10 mouse cellular contexts compared by ENCODE assay signal in the genomic region with DNA sequence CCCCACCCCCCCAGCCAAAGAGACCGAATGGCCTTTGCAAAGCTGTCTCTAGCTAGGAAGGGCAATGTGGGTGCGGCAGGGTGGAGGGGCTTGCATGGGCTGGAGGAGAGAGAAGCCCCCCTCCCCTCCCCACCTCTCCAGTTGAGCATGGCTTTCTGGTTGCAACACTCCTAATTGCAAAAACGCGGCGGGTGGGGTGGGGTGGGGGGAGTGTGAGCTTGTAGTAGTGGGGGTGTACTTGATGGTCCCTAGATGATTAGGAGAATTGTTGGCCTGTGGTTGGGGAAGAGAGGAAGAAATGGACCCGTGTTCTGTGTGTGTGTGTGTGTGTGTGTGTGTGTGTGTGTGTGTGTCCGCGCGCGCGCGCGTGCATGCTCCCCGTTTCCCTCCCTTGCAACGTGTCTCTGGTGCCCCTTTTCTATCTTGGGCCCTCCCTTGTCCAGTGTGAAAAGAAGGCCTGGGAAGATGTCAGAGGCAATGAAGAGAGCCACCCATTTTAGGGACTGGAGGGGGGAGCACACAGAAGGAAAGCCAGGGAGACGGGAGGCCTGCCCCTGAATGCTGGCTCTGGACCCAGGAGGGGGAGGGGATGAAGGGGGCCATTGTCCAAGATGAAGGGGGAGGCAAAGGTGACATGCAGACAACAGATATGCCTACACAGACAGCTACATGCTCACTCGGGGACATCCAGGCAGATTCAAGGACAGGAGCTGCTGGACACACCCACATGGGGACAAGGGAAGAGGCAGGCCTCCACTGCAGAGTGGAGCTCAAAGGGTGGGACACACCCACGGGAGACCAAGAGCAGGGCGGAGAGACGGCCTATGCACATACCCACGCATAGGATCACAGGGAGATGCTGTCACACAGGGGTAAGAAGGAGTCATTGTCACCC. TPM values are rescaled to one million over a fixed set of nuclear protein-coding genes. Genes with fewer than 3 reads are reported as not detected.
A peak's percentile ranks its signal among the peaks of the same experiment; 100 is the strongest.
DNase-seq lines count a peak whose midpoint lies in the region; ATAC-seq and TF ChIP-seq lines count a peak whose summit lies in the region.
"Had no signal": no experiment of that assay in that cellular context is flagged by ENCODE, and none has a peak within 500 bp of the region (broad histone marks: within the 10 kb centered on the region; RNA-seq: fewer than 3 reads in every experiment).

No protein-coding gene starts in this region.

- no peak overlapping the region for H3K27ac ChIP-seq in CH12.LX (ENCODE audit: insufficient read depth, low read depth)
- peak overlapping the region; percentile 99 for H3K27ac ChIP-seq in cortical plate, adult 2 months (ENCODE audit: insufficient read depth, low read length)
- peak overlapping the region; percentile 92 for H3K27ac ChIP-seq in heart, embryonic 12.5 days (ENCODE audit: poor library complexity, severe bottlenecking)
- H3K27ac ChIP-seq in midbrain, embryonic 11.5 days (ENCODE audit: low read depth, low read length) = peak overlapping the region; percentile 93

- ATAC-seq in heart, embryonic 12.5 days (ENCODE audit: insufficient number of reproducible peaks, low FRiP score) = peak; percentile 7
- peak; percentile 5; the same call in 1 of the 2 replicates for ATAC-seq in midbrain, embryonic 11.5 days (ENCODE audit: low FRiP score)

- H3K79me2 ChIP-seq in CH12.LX (replicated peaks; ENCODE audit: control insufficient read depth, extremely low read depth, insufficient read depth, poor library complexity, severe bottlenecking) = no peaks in the 10 kb centered on the region

- no peaks in the 10 kb centered on the region for H3K9me3 ChIP-seq in CH12.LX (replicated peaks; ENCODE audit: low read length)
- H3K9me3 ChIP-seq in heart, embryonic 12.5 days (replicated peaks) = no peaks in the 10 kb centered on the region
- H3K9me3 ChIP-seq in midbrain, embryonic 11.5 days (ENCODE audit: control insufficient read depth, low read length) = no peaks in the 10 kb centered on the region

- no peak for TF ChIP-seq CTCF in CH12.LX (conservative IDR thresholded peaks at IDR 0.05 in 1 of 2, IDR thresholded peaks at IDR 0.05 in 1 of 2; ENCODE audit: low read depth in 2 of 2, low read length in 2 of 2)
- no peak for TF ChIP-seq CTCF in cortical plate, adult 2 months (IDR thresholded peaks at IDR 0.05; ENCODE audit: extremely low read depth, insufficient read depth, low read length)

- TF ChIP-seq EP300 in CH12.LX (IDR thresholded peaks at IDR 0.05; ENCODE audit: low read length) = no peak

- 3% methylated on average over 21 of the region's 21 CpGs for WGBS in heart, embryonic 12.5 days
- WGBS in midbrain, embryonic 11.5 days = 2% methylated on average over 21 of the region's 21 CpGs

- peaks cover 75% of the 10 kb centered on the region for H3K27me3 ChIP-seq in CH12.LX (replicated peaks)
- no peaks in the 10 kb centered on the region for H3K27me3 ChIP-seq in heart, embryonic 12.5 days (replicated peaks)
- no peaks in the 10 kb centered on the region for H3K27me3 ChIP-seq in midbrain, embryonic 11.5 days (ENCODE audit: control insufficient read depth, insufficient read depth, low read length)
- H3K27me3 ChIP-seq: Patski had no signal

- peak overlapping the region; percentile 88; the same call in 1 of the 2 replicates for H3K9ac ChIP-seq in CH12.LX (ENCODE audit: insufficient read depth, low read depth)
- peak overlapping the region; percentile 96 for H3K9ac ChIP-seq in heart, embryonic 12.5 days
- peak overlapping the region; percentile 90 for H3K9ac ChIP-seq in midbrain, embryonic 11.5 days (ENCODE audit: low read length)

- H3K4me1 ChIP-seq in CH12.LX (ENCODE audit: control insufficient read depth in 1 of 2, insufficient read depth in 2 of 2) = peaks cover 21 to 27% of the 10 kb centered on the region in 2 experiments
- H3K4me1 ChIP-seq in cortical plate, adult 2 months (ENCODE audit: control insufficient read depth, insufficient read depth, low read length) = peaks cover 9% of the 10 kb centered on the region
- peaks cover 75% of the 10 kb centered on the region for H3K4me1 ChIP-seq in heart, embryonic 12.5 days (replicated peaks)
- peaks cover 61% of the 10 kb centered on the region for H3K4me1 ChIP-seq in midbrain, embryonic 11.5 days (ENCODE audit: control insufficient read depth, insufficient read depth, low read length)

- H3K36me3 ChIP-seq in CH12.LX (replicated peaks in 1 of 2; ENCODE audit: control insufficient read depth in 1 of 2, insufficient read depth in 1 of 2, low read length in 1 of 2) = no peaks in the 10 kb centered on the region
- H3K36me3 ChIP-seq in heart, embryonic 12.5 days = no peaks in the 10 kb centered on the region
- H3K36me3 ChIP-seq in midbrain, embryonic 11.5 days (ENCODE audit: control insufficient read depth, insufficient read depth, low read length) = no peaks in the 10 kb centered on the region

- peak overlapping the region; percentile 67 for H3K4me2 ChIP-seq in CH12.LX (ENCODE audit: insufficient read depth, low read depth, poor library complexity, severe bottlenecking)
- H3K4me2 ChIP-seq in heart, embryonic 12.5 days = peak overlapping the region; percentile 80
- H3K4me2 ChIP-seq in midbrain, embryonic 11.5 days = peak overlapping the region; percentile 53

- no peak for TF ChIP-seq RAD21 in CH12.LX (IDR thresholded peaks at IDR 0.05; ENCODE audit: low read depth, low read length)

- peak; percentile 19 for DNase-seq in embryo, embryonic 10 days (ENCODE audit: low spot score)
- no peak for DNase-seq in embryo, embryonic 9.5 days (ENCODE audit: extremely low spot score)
- DNase-seq in CH12.LX (ENCODE audit: extremely low read depth) = no peak
- DNase-seq in kidney, postnatal 14 days = peak; percentile 49
- DNase-seq in midbrain, embryonic 11.5 days (ENCODE audit: low spot score, missing footprints) = peak; percentile 90
- DNase-seq in MN1 (ENCODE audit: low spot score) = no peak

- peak overlapping the region; percentile 62 to 81 (median 66) for H3K4me3 ChIP-seq in CH12.LX (replicated peaks in 1 of 3; ENCODE audit: low read depth in 2 of 3, low read length in 2 of 3, poor library complexity in 1 of 3)
- peak overlapping the region; percentile 55 for H3K4me3 ChIP-seq in cortical plate, adult 2 months (ENCODE audit: insufficient read depth, low read length)
- peak overlapping the region; percentile 87 for H3K4me3 ChIP-seq in heart, embryonic 12.5 days
- H3K4me3 ChIP-seq in midbrain, embryonic 11.5 days (ENCODE audit: low read depth, low read length) = peak overlapping the region; percentile 73

- TF ChIP-seq POLR2A in CH12.LX (IDR thresholded peaks at IDR 0.05; ENCODE audit: low read depth, low read length) = no peak
- TF ChIP-seq POLR2A in cortical plate, adult 2 months (IDR thresholded peaks at IDR 0.05; ENCODE audit: extremely low read depth, insufficient read depth, low read length) = 0 out of 2 replicates have a peak, but pooled peaks have one; percentile 27

- in situ Hi-C loops in CH12.LX (cut with MboI; ENCODE audit: low pct_ligation_motif_present, low pct_unique_long_range_greater_than_20kb, low sequenced_read_pairs) = no loop called here

- dilution Hi-C loops in CH12.LX (cut with MboI; ENCODE audit: extremely low pct_ligation_motif_present, extremely low pct_unique_long_range_greater_than_20kb, low sequenced_read_pairs) = no loop called here

TF ChIP-seq in CH12.LX, 34 proteins besides CTCF, POLR2A, EP300 and RAD21:
- TF ChIP-seq JUN (IDR thresholded peaks at IDR 0.05; ENCODE audit: insufficient read depth, low read depth, low read length) (no peak), MEF2A (IDR thresholded peaks at IDR 0.05; ENCODE audit: borderline replicate concordance, low read depth, low read length) (no peak), SIN3A (IDR thresholded peaks at IDR 0.05; ENCODE audit: low read length) (no peak), MAX (IDR thresholded peaks at IDR 0.05; ENCODE audit: low read length) (no peak), KAT2A (IDR thresholded peaks at IDR 0.05; ENCODE audit: insufficient replicate concordance, low read length) (no peak), NRF1 (IDR thresholded peaks at IDR 0.05; ENCODE audit: low read depth, low read length) (peak; percentile 41; the same call in 1 of the 2 replicates)

RNA-seq across cellular contexts. Expression of gene Thra, which starts 2.2 kb away (rescaled TPM):
- total RNA-seq in CH12.LX (2012; rRNA removed) (2.5 and 3.9 TPM in 2 replicates), CH12.LX (2014; rRNA removed) (0.81 and 1.1 TPM in 2 replicates)
- polyA plus RNA-seq in CH12.LX (2012; ENCODE audit: insufficient read length, low read depth) = 3.8 and 4.3 TPM in 2 replicates
- polyA plus RNA-seq in cortical plate, adult 2 months (2012; rRNA removed) = 721 and 771 TPM in 2 replicates
- 27.0 and 29.8 TPM in 2 replicates for polyA plus RNA-seq in heart, embryonic 12.5 days (2016; fragmentation: Nextera tagmentation; extraction: Ambion mirVana)
- polyA plus RNA-seq in midbrain, embryonic 11.5 days (2014; fragmentation: Nextera tagmentation; extraction: Ambion mirVana) = 21.9 and 23.7 TPM in 2 replicates

RNA-seq across cellular contexts. Expression of gene Med24, which starts 13.4 kb away (rescaled TPM):
- 47.7 and 48.6 TPM in 2 replicates for total RNA-seq in CH12.LX (2012; rRNA removed)
- 26.5 and 30.9 TPM in 2 replicates for total RNA-seq in CH12.LX (2014; rRNA removed)
- 64.2 and 78.8 TPM in 2 replicates for polyA plus RNA-seq in CH12.LX (2012; ENCODE audit: insufficient read length, low read depth)
- polyA plus RNA-seq in cortical plate, adult 2 months (2012; rRNA removed) = 127 and 144 TPM in 2 replicates
- polyA plus RNA-seq in heart, embryonic 12.5 days (2016; fragmentation: Nextera tagmentation; extraction: Ambion mirVana) = 45.9 and 48.1 TPM in 2 replicates
- polyA plus RNA-seq in midbrain, embryonic 11.5 days (2014; fragmentation: Nextera tagmentation; extraction: Ambion mirVana) = 66.1 and 67.1 TPM in 2 replicates

RNA-seq across cellular contexts. Expression of gene Nr1d1, which starts 32.5 kb away (rescaled TPM):
- total RNA-seq in CH12.LX (2012; rRNA removed) = 0.21 and 0.25 TPM in 2 replicates
- total RNA-seq in CH12.LX (2014; rRNA removed) = 0.17 and 0.39 TPM in 2 replicates
- polyA plus RNA-seq in CH12.LX (2012; ENCODE audit: insufficient read length, low read depth) = 0.95 and 1.4 TPM in 2 replicates
- polyA plus RNA-seq in cortical plate, adult 2 months (2012; rRNA removed) = 153 and 156 TPM in 2 replicates
- polyA plus RNA-seq in heart, embryonic 12.5 days (2016; fragmentation: Nextera tagmentation; extraction: Ambion mirVana) = 6.4 TPM in 2 replicates
- 0.93 and 1.2 TPM in 2 replicates for polyA plus RNA-seq in midbrain, embryonic 11.5 days (2014; fragmentation: Nextera tagmentation; extraction: Ambion mirVana)

RNA-seq across cellular contexts. Expression of gene Csf3, which starts 41.6 kb away (rescaled TPM):
- not detected in 2 replicates for total RNA-seq in CH12.LX (2012; rRNA removed)
- not detected in 2 replicates for total RNA-seq in CH12.LX (2014; rRNA removed)
- 0.21 and 0.29 TPM in 2 replicates for polyA plus RNA-seq in CH12.LX (2012; ENCODE audit: insufficient read length, low read depth)
- polyA plus RNA-seq in cortical plate, adult 2 months (2012; rRNA removed) = 0.08 TPM in 1 of 2 replicates, not detected in the other
- polyA plus RNA-seq in heart, embryonic 12.5 days (2016; fragmentation: Nextera tagmentation; extraction: Ambion mirVana) = not detected in 2 replicates
- polyA plus RNA-seq in midbrain, embryonic 11.5 days (2014; fragmentation: Nextera tagmentation; extraction: Ambion mirVana) = not detected in 2 replicates
- polyA plus RNA-seq: large intestine, adult 2 months had no signal

RNA-seq across cellular contexts. Expression of gene Msl1, which starts 52.7 kb away (rescaled TPM):
- total RNA-seq in CH12.LX (2012; rRNA removed) = 27.3 and 30.7 TPM in 2 replicates
- 25.9 and 26.4 TPM in 2 replicates for total RNA-seq in CH12.LX (2014; rRNA removed)
- polyA plus RNA-seq in CH12.LX (2012; ENCODE audit: insufficient read length, low read depth) = 57.1 and 58.1 TPM in 2 replicates
- 119 and 131 TPM in 2 replicates for polyA plus RNA-seq in cortical plate, adult 2 months (2012; rRNA removed)
- polyA plus RNA-seq in heart, embryonic 12.5 days (2016; fragmentation: Nextera tagmentation; extraction: Ambion mirVana) = 20.3 and 21.4 TPM in 2 replicates
- 24.0 and 25.1 TPM in 2 replicates for polyA plus RNA-seq in midbrain, embryonic 11.5 days (2014; fragmentation: Nextera tagmentation; extraction: Ambion mirVana)

Comparison
In these comparisons a context has a peak if more than half of its experiments do, and no peak if none do; other contexts are left out.
1. DNase-seq: peak in embryo, embryonic 10 days (single experiment), kidney, postnatal 14 days (single experiment) and midbrain, embryonic 11.5 days (single experiment); none in embryo, embryonic 9.5 days (single experiment), CH12.LX (single experiment) and MN1 (single experiment).
2. RNA of gene Thra, which starts 2.2 kb away (polyA plus RNA-seq): 721 to 771 TPM in cortical plate, adult 2 months; 27.0 to 29.8 TPM in heart, embryonic 12.5 days, 21.9 to 23.7 TPM in midbrain, embryonic 11.5 days and 3.8 to 4.3 TPM in CH12.LX; every median in the first group is over 10 times any median in the second.
3. RNA of gene Nr1d1, which starts 32.5 kb away (polyA plus RNA-seq): 153 to 156 TPM in cortical plate, adult 2 months; 6.4 TPM in heart, embryonic 12.5 days, 0.95 to 1.4 TPM in CH12.LX and 0.93 to 1.2 TPM in midbrain, embryonic 11.5 days; every median in the first group is over 10 times any median in the second.
4. Peak in every context shown above with its lines, with median percentiles within 50 percentile points of each other: H3K4me2 ChIP-seq, H3K4me3 ChIP-seq and H3K9ac ChIP-seq.